Mouse (Mus musculus): ENCODE measurements around the gene Copa. TPM values are rescaled to one million over a fixed set of nuclear protein-coding genes. Genes with fewer than 3 reads are reported as not detected.

The Copa gene
- total RNA-seq (2021) = 100 to 1,000 TPM; 147 to 151 TPM
- long read RNA-seq, experiment 1, full-length matches to known transcripts = 72 of 116 reads
- long read RNA-seq, experiment 1, partial matches to known transcripts = 35 of 116 reads
- long read RNA-seq, experiment 1, other reads (novel, unspliced or antisense) = 9 of 116 reads
- long read RNA-seq, experiment 2, full-length matches to known transcripts = 38 of 75 reads
- long read RNA-seq, experiment 2, partial matches to known transcripts = 25 of 75 reads
- long read RNA-seq, experiment 2, other reads (novel, unspliced or antisense) = 12 of 75 reads

- DNase-seq (ENCODE audit: low spot score in 2 of 2) = peak; percentile 90 to 94
Observed at GRCm38 (mm10) chr1:172082101-172082898, at the start of gene Copa, which contains the start of gene Ncstn. Copa (plus strand) TSS chr1:172082529. Ncstn (minus strand) TSS chr1:172082795.

GRCm38 (mm10) chr1:172046410-172046809 lies 35.9 kb upstream of the Copa start:
- no peak for DNase-seq (ENCODE audit: low spot score in 2 of 2)

- peak; percentile 64 to 72 for DNase-seq (ENCODE audit: low spot score in 2 of 2)
Observed at GRCm38 (mm10) chr1:172046938-172047337, 35.4 kb upstream of the Copa start.

- no peak for DNase-seq (ENCODE audit: low spot score in 2 of 2)
Observed at GRCm38 (mm10) chr1:172048241-172048734, 34.0 kb upstream of the Copa start.

GRCm38 (mm10) chr1:172049131-172049782 lies 33.1 kb upstream of the Copa start:
- DNase-seq (ENCODE audit: low spot score in 2 of 2) = no peak

- no peak for DNase-seq (ENCODE audit: low spot score in 2 of 2)
Observed at GRCm38 (mm10) chr1:172052766-172053279, 29.5 kb upstream of the Copa start.

- DNase-seq (ENCODE audit: low spot score in 2 of 2) = peak; percentile 21 to 55
Observed at GRCm38 (mm10) chr1:172053541-172054440, 28.5 kb upstream of the Copa start.

- peak; percentile 47 to 58 for DNase-seq (ENCODE audit: low spot score in 2 of 2)
Observed at GRCm38 (mm10) chr1:172056251-172056650, 26.1 kb upstream of the Copa start.

- DNase-seq (ENCODE audit: low spot score in 2 of 2) = no peak
Observed at GRCm38 (mm10) chr1:172057491-172057921, 24.8 kb upstream of the Copa start, which contains the start of gene Nhlh1. Nhlh1 (minus strand) TSS chr1:172057573.

- DNase-seq (ENCODE audit: low spot score in 2 of 2) = no peak
Observed at GRCm38 (mm10) chr1:172058321-172058720, 24.0 kb upstream of the Copa start.

- no peak for DNase-seq (ENCODE audit: low spot score in 2 of 2)
Observed at GRCm38 (mm10) chr1:172058874-172059273, 23.5 kb upstream of the Copa start.

- no peak for DNase-seq (ENCODE audit: low spot score in 2 of 2)
Observed at GRCm38 (mm10) chr1:172060659-172061058, 21.7 kb upstream of the Copa start.

- no peak for DNase-seq (ENCODE audit: low spot score in 2 of 2)
Observed at GRCm38 (mm10) chr1:172061217-172061616, 21.1 kb upstream of the Copa start.

- DNase-seq (ENCODE audit: low spot score in 2 of 2) = no peak
Observed at GRCm38 (mm10) chr1:172062101-172062500, 20.2 kb upstream of the Copa start.

GRCm38 (mm10) chr1:172063291-172064023 lies 18.9 kb upstream of the Copa start:
- no peak for DNase-seq (ENCODE audit: low spot score in 2 of 2)

GRCm38 (mm10) chr1:172064613-172065141 lies 17.7 kb upstream of the Copa start:
- DNase-seq (ENCODE audit: low spot score in 2 of 2) = peak in 1 of 2 experiments; percentile 24

- DNase-seq (ENCODE audit: low spot score in 2 of 2) = no peak
Observed at GRCm38 (mm10) chr1:172070227-172070626, 12.1 kb upstream of the Copa start.

- no peak for DNase-seq (ENCODE audit: low spot score in 2 of 2)
Observed at GRCm38 (mm10) chr1:172071556-172071955, 10.8 kb upstream of the Copa start.

GRCm38 (mm10) chr1:172072604-172073003 lies 9.7 kb upstream of the Copa start:
- DNase-seq (ENCODE audit: low spot score in 2 of 2) = no peak
